Mouse (Mus musculus) stomach, embryonic 16.5 days (tissue): ENCODE results near the gene Lrat. TPM values are rescaled to one million over a fixed set of nuclear protein-coding genes. Genes with fewer than 3 reads are reported as not detected.

ENCODE experiments used
- ATAC-seq: fragments of 200-750 bp; cut with Nextera tagmentation; 2 replicates; pipeline ENCODE4 v1.8.0; 2017; ENCODE audit warnings: moderate number of reproducible peaks, moderate TSS enrichment; ENCODE audit not compliant: insufficient read depth, low FRiP score
- H3K27ac ChIP-seq: fragments of 300-500 bp; sonication (generic); 2 replicates; pipeline ENCODE4 v1.5.1; 2014; ENCODE audit warnings: low read length
- H3K27me3 ChIP-seq: fragments of 300-500 bp; sonication (generic); 2 replicates; pipeline ENCODE4 v1.6.1; 2014; ENCODE audit warnings: low read length, control low read depth, mixed read lengths; ENCODE audit not compliant: control insufficient read depth, insufficient read depth
- H3K36me3 ChIP-seq: fragments of 300-500 bp; sonication (generic); 2 replicates; pipeline ENCODE4 v1.6.1; 2014; ENCODE audit warnings: low read length; ENCODE audit not compliant: control insufficient read depth, insufficient read depth
- H3K4me1 ChIP-seq: fragments of 300-500 bp; sonication (generic); 2 replicates; pipeline ENCODE4 v1.6.1; 2014; ENCODE audit warnings: low read length, control low read depth, mixed read lengths; ENCODE audit not compliant: control insufficient read depth, insufficient read depth
- H3K4me2 ChIP-seq: fragments of 300-500 bp; sonication (generic); 2 replicates; pipeline ENCODE4 v1.6.1; 2014; ENCODE audit warnings: low read depth, low read length, mixed read lengths
- H3K4me3 ChIP-seq: fragments of 300-500 bp; sonication (generic); replicated peaks from 2 replicates; pipeline ENCODE4 v1.5.1; 2014; ENCODE audit warnings: mild to moderate bottlenecking, low read length
- H3K9ac ChIP-seq: fragments of 300-500 bp; sonication (generic); 2 replicates; pipeline ENCODE4 v1.6.1; 2014; ENCODE audit warnings: low read length
- H3K9me3 ChIP-seq: fragments of 300-500 bp; sonication (generic); replicated peaks from 2 replicates; pipeline ENCODE4 v1.6.1; 2016; ENCODE audit warnings: low read length, control low read depth; ENCODE audit not compliant: control insufficient read depth
- WGBS: fragments of 180-500 bp; shearing (Covaris S2); extraction: QIAGEN DNeasy Blood & Tissue Kit; methylation state at CpG from one replicate; pipeline ENCODE4 v1.1.7; 2014; 5-methylcytosine and 5-hydroxymethylcytosine counted together
- polyA plus RNA-seq: library from polyadenylated mRNA; unstranded; fragments of >200 nt; fragmentation: Nextera tagmentation; extraction: Ambion mirVana; gene quantifications from 2 replicates; pipeline ENCODE4 v1.2.1, GENCODE M21; 2015

Lrat gene
- polyA plus RNA-seq, 1 experiment from 2014 or later = 3.1 TPM

DNA sequence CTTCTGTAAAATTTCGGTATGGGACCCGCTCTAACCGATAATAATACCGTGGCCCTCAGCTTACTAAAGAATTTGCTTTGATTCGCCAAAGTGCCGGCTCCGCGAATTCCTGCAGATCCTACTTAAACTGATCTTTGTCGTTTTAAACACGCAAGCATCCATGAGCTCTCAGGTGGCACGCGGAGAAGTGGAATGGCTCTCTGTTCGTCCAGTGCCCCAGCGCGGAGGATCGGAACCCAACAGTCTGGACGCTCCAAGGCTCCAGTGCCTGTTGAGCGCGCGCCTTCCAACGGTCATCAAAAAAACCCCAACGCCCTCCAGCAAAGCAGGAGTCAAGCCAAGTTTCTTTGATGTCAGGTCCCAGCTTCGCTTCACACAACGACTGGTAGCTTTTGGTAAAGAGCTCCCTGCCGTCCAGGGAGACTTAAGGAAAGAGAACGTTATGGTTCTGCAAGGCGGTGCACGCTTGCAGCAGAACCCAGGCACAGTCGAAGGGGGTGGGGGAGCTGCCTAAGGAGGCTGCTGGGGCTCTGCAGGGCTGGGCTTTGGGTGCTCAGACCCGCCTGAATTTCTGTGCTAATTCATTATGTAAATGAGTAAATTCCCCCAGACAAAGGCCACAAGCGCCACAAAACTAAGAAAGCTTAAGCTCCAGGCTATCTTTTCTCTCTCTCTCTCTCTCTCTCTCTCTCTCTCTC lies 587 bp upstream of the Lrat start:
- no peak overlapping the region for H3K27ac ChIP-seq
- no peaks in the 10 kb centered on the region for H3K9me3 ChIP-seq
- peaks cover 5% of the 10 kb centered on the region; the same call in 1 of the 2 replicates for H3K4me1 ChIP-seq
- peak overlapping the region; percentile 44; the same call in 1 of the 2 replicates for H3K9ac ChIP-seq
- H3K4me3 ChIP-seq = peak overlapping the region; percentile 47
- H3K36me3 ChIP-seq = no peaks in the 10 kb centered on the region
- ATAC-seq = no peak; the same call in 1 of the 2 replicates
- H3K4me2 ChIP-seq = peak overlapping the region; percentile 85
- H3K27me3 ChIP-seq = peaks cover 23% of the 10 kb centered on the region
- 1% methylated on average over 31 of the region's 31 CpGs for WGBS

DNA sequence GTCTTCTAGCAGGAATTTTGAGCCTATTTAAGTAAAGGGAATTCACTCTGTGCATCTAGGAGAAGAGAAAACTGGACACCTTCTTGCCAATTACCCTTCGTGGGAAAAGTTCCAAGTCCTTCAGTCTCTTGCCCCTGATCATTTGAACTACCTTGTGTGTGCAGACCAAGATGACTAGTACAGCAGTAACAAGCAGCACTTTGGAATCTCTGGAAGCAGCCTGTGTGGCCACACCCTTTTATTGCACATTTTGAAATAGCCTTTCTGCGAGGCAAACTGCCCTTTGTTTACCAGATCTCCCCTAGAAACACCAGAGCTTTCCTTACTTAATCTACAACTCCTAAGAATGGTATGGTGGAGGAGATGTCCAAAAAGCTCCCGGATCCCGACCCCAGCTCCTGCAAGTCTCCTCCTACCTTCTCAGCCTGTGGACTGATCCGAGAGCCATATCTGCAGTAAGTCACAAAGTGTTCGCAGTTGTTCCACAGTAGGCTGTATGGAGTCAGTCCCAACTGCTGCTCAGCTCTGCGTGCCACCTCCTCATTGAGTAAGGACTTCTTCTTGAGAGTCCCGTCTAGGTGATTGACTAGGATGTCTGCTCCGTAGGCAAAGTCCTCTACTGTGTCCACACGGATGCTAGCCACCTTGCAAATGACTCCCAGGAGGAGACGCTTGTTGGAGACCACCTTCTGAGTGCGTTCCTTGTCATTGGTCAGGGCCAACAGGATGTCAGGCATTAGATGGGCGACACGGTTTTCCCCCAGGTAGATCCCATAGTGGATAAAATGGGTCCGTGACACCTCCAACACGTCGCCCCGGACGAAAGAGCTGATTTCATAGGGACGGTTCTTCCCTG lies 788 bp downstream of the Lrat start:
- no peaks in the 10 kb centered on the region for H3K36me3 ChIP-seq
- no peak for ATAC-seq
- no peak overlapping the region for H3K27ac ChIP-seq
- peaks cover 23% of the 10 kb centered on the region for H3K27me3 ChIP-seq
- H3K4me2 ChIP-seq = peak overlapping the region; percentile 85
- WGBS = 25% methylated on average over 20 of the region's 20 CpGs
- H3K4me1 ChIP-seq = peaks cover 5% of the 10 kb centered on the region; the same call in 1 of the 2 replicates
- no peaks in the 10 kb centered on the region for H3K9me3 ChIP-seq
- no peak overlapping the region for H3K9ac ChIP-seq
- H3K4me3 ChIP-seq = peak overlapping the region; percentile 47

DNA sequence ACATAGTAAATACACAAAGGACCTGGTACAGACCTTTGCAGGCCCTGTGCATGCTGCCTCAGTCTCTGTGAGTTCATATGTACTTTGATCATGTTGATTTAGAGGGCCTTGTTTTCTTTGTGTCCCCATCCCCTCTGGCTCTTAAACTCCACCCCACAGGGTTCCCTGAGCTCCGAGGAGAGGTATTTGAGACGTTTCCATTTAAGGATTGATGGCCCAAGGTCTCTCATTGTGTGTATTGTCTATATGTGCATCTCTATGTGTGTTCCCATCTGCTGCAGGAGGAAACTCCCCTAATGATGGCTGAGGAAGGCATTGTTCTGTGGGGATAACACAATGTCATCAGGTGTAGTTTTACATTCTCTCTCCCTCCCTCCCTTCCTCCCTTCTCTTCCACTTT lies 14.9 kb downstream of the Lrat start:
- Histone ChIP-seq H3K4me2 (no peak overlapping the region), H3K4me1 (no peaks in the 10 kb centered on the region), H3K27me3 (no peaks in the 10 kb centered on the region), H3K27ac (no peak overlapping the region), H3K9me3 (no peaks in the 10 kb centered on the region), H3K9ac (no peak overlapping the region), H3K36me3 (no peaks in the 10 kb centered on the region), H3K4me3 (no peak overlapping the region)
- no peak for ATAC-seq
- 10% methylated on average over 2 of the region's 2 CpGs for WGBS

DNA sequence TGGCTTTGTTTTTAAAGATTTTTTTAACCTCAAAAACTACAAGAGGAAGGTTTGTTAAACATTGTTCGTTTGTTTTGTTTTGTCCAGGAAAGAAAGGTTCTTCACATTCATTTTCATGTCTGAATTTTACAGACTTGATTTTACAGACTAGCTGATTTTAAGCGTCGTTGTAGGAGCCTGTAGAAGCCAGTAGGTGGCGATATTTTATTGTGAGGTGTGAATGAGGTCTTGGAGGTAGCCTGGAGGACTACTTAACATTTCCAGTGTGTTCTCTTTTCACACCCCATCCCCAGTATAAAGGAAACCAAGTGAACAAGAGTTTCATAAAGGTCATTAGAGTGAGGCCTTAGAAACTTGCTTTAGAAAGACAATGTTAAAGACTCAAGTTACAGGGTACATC lies 26.5 kb downstream of the Lrat start:
- H3K4me2 ChIP-seq = no peak overlapping the region; the same call in 1 of the 2 replicates
- H3K4me1 ChIP-seq = peaks cover 5% of the 10 kb centered on the region
- H3K27ac ChIP-seq = no peak overlapping the region
- peaks cover 16% of the 10 kb centered on the region for H3K27me3 ChIP-seq
- no peaks in the 10 kb centered on the region for H3K36me3 ChIP-seq
- no peak overlapping the region for H3K4me3 ChIP-seq
- 4% methylated on average over 4 of the region's 4 CpGs for WGBS
- no peak for ATAC-seq
- H3K9me3 ChIP-seq = no peaks in the 10 kb centered on the region
- H3K9ac ChIP-seq = no peak overlapping the region

DNA sequence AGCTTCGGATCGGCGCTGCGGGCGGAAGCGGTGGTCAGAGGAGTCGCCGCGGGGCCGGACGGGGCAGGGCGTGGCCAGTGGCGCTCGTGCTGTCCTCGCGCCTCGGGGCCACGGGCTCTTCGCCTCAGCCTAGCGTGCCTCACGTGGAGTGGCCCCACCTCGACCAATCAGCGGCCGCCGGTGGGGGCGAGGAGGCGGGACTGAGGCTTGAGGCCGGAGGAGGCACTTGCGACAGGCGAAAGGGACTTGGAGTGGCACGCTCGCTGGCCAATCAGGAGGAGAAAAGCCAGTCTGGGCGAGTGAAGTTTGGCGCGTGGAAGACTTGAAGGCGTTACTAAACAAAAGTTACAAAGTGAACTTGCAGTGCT lies 27.4 kb downstream of the Lrat start, which contains the start of gene Rbm46:
TSS of gene Rbm46 (minus strand) at position 112 of the 368 bp plus-strand sequence.
- Histone ChIP-seq H3K4me1 (peaks cover 5% of the 10 kb centered on the region), H3K36me3 (no peaks in the 10 kb centered on the region), H3K27me3 (peaks cover 16% of the 10 kb centered on the region), H3K27ac (no peak within 1 kb of the TSS), H3K9me3 (no peaks in the 10 kb centered on the region), H3K4me3 (peak within 1 kb of the TSS; percentile 47), H3K9ac (peak within 1 kb of the TSS; percentile 53), H3K4me2 (peak within 1 kb of the TSS; percentile 64)
- 19% methylated on average over 36 of the region's 36 CpGs for WGBS
- peak; percentile 94 for ATAC-seq

DNA sequence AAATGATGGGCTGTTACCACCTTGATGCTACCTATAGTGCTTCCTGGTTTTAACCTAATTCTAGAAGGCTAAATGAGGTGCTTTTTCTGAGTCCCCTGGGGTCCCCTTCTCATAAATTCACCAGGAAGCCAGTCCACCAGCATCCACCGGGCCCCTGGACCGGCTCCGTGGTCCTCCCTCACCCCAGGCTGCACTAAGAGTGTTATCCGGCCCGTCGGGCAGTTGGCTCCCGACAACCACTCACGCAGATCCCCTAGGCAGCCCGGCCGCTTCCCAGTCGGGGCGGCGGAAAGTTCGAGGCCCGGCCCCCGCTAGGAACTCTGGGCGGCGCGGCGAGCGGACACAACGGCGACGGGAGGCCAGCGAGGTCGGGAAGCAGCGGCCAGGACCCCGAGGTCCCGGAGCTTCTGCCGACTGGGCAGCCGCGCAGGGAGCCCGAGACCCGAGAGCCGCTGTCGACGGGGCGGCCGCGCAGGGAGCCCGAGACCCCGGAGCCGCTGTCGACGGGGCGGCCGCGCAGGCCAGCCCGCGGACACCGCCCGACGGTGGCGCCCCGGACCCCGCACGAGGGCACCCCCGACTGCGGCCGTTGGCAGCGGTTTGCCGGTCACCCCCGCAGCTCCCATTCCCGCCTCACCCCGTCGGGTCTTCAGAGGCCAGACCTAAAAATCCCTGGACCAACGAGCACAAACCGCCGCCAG lies 28.0 kb downstream of the Lrat start:
- ATAC-seq = peak; percentile 15; the same call in 1 of the 2 replicates
- Histone ChIP-seq H3K4me1 (peaks cover 5% of the 10 kb centered on the region), H3K36me3 (no peaks in the 10 kb centered on the region), H3K9ac (peak overlapping the region; percentile 53), H3K27ac (no peak overlapping the region), H3K27me3 (peaks cover 16% of the 10 kb centered on the region), H3K4me2 (peak overlapping the region; percentile 64), H3K9me3 (no peaks in the 10 kb centered on the region), H3K4me3 (peak overlapping the region; percentile 47)
- WGBS = 17% methylated on average over 67 of the region's 69 CpGs

DNA sequence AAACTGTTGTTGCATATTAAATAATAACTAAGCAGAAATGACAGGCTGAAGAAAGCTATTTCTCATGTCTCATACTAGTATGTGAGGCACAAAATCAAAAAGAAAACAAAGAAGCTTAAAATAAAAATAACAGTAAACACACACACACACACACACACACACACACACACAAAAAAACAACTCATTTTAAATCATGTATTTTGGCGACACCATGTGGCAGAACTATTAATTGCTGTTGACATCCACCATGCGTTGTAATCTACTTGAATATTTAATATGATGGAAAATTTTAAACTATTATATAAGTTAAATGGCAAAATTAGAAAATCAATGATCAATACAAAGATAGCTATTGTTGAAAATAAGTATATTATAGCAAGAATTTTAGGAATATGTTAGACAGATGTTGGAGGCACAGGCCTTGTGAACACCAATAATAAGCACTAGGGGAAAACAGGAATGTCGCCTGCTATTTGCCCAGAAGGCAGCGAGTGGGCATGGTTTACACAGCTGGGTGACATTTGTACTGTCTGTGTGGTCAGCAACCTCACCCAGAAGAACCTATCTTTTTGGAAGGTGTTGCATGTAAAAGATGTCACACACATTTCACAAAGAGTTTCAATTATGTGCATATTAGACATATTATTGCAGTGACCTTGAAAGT lies 46.2 kb downstream of the Lrat start:
- WGBS = 23% methylated on average over 4 of the region's 4 CpGs

More for the DNA sequence above, 46.2 kb downstream of the Lrat start:
- Histone ChIP-seq H3K9ac (no peak overlapping the region), H3K27ac (no peak overlapping the region), H3K9me3 (no peaks in the 10 kb centered on the region), H3K4me1 (no peaks in the 10 kb centered on the region), H3K36me3 (no peaks in the 10 kb centered on the region), H3K27me3 (no peaks in the 10 kb centered on the region), H3K4me2 (no peak overlapping the region), H3K4me3 (no peak overlapping the region)
- ATAC-seq = no peak
